Mouse (Mus musculus): ENCODE data around the gene Fam81a. TPM values are rescaled to one million over a fixed set of nuclear protein-coding genes. Genes with fewer than 3 reads are reported as not detected.

The Fam81a gene
- polyA plus RNA-seq, 1 experiment from 2014 or later = 2.0 TPM

DNA sequence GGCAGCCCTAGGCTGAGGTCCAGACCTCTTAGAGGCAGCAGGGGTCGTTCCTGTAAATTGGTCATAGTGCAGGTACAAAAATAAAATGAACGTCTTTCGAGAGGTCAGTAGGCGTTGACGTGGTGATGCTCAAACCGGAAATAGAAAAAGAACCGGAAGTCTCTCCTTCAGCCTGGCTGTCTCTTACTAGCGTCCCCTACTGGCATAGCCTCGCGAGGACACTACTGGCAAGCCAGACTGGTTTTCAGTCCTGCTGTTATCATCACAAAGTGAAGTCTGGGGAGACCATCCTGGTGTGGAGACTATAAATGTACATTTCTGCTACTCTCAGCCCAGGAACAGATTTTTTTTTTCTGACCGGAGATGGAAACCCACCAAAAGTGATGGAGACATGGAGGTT lies 101.8 kb downstream of the Fam81a start:
- no peak for DNase-seq (ENCODE audit: low spot score)
- Histone ChIP-seq H3K4me1 (ENCODE audit: control insufficient read depth, insufficient read depth, low read length) (no peaks in the 10 kb centered on the region), H3K4me3 (ENCODE audit: low read depth, low read length) (no peak overlapping the region), H3K4me2 (ENCODE audit: low read depth, low read length) (no peak overlapping the region), H3K9ac (replicated peaks; ENCODE audit: low read length) (no peak overlapping the region), H3K27ac (replicated peaks; ENCODE audit: low read depth, low read length) (no peak overlapping the region), H3K36me3 (replicated peaks; ENCODE audit: control insufficient read depth, insufficient read depth, low read depth, low read length) (no peaks in the 10 kb centered on the region), H3K27me3 (ENCODE audit: control insufficient read depth, insufficient read depth, low read length) (no peaks in the 10 kb centered on the region), H3K9me3 (replicated peaks; ENCODE audit: control insufficient read depth, low read length) (no peaks in the 10 kb centered on the region)
- ATAC-seq (replicated peaks; ENCODE audit: insufficient number of reproducible peaks, low FRiP score, low TSS enrichment, low read depth) = no peak
- whole genome bisulfite sequencing = 87% methylated on average over 11 of the region's 11 CpGs

DNA sequence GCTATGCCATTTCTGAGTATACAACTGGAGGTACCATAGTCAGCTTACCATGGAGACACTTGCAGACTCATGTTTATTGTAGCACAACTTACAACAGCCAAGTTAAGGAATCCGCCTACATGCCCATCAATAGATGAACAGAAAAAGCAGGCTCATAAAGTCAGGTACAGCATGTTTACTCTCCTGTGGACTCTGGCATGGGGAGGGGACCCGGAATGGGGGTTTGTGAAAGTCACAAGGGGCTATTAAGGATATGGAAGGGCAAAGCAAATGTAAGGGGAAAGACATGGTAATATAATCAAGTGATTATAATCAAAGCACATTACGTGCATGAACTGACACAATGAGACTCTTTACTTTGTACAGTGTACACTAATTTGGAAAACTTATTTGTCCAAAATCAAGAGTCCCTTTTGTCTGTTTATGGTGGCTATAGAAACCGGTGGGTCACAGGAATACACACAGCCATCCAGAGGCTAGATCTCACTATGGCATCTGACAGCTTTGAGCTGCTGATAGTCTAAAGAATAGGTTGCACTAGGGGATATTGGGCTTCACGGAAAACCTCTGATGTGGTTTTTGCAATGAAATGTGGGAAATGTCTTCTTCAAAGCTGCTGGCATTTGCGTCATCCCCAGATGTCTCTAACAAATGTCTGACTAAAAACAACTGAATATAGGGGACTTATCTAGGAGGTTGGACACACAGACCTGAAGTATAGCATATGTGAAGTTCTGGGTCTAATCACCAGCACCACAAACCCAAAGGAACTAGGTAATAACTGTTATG lies 102.6 kb downstream of the Fam81a start:
- no peak for DNase-seq (ENCODE audit: low spot score)
- Histone ChIP-seq H3K36me3 (replicated peaks; ENCODE audit: control insufficient read depth, insufficient read depth, low read depth, low read length) (no peaks in the 10 kb centered on the region), H3K4me1 (ENCODE audit: control insufficient read depth, insufficient read depth, low read length) (no peaks in the 10 kb centered on the region), H3K9me3 (replicated peaks; ENCODE audit: control insufficient read depth, low read length) (no peaks in the 10 kb centered on the region), H3K4me3 (ENCODE audit: low read depth, low read length) (no peak overlapping the region), H3K4me2 (ENCODE audit: low read depth, low read length) (no peak overlapping the region), H3K27me3 (ENCODE audit: control insufficient read depth, insufficient read depth, low read length) (no peaks in the 10 kb centered on the region), H3K27ac (replicated peaks; ENCODE audit: low read depth, low read length) (no peak overlapping the region), H3K9ac (replicated peaks; ENCODE audit: low read length) (no peak overlapping the region)
- WGBS = 86% methylated on average over 6 of the region's 6 CpGs
- no peak for ATAC-seq (replicated peaks; ENCODE audit: insufficient number of reproducible peaks, low FRiP score, low TSS enrichment, low read depth)

Other genes with a start within 250 kb of the Fam81a start
- gene Bnip2, start 153.1 kb downstream of the Fam81a start, polyA plus RNA-seq (2014; fragmentation: Nextera tagmentation; extraction: Ambion mirVana) = 124 and 138 TPM in 2 replicates
- 226 and 246 TPM in 2 replicates for gene Gtf2a2, start 130.0 kb downstream of the Fam81a start, polyA plus RNA-seq (2014; fragmentation: Nextera tagmentation; extraction: Ambion mirVana)
- not detected in 2 replicates for gene Gcnt3, start 104.5 kb downstream of the Fam81a start, polyA plus RNA-seq (2014; fragmentation: Nextera tagmentation; extraction: Ambion mirVana)
- gene Myo1e, start 64.8 kb upstream of the Fam81a start, polyA plus RNA-seq (2014; fragmentation: Nextera tagmentation; extraction: Ambion mirVana) = 13.0 and 14.8 TPM in 2 replicates

Measured in embryonic facial prominence, embryonic 11.5 days (tissue).